Mouse (Mus musculus) liver, embryonic 13.5 days (tissue): ENCODE measurements around the gene Crisp1. TPM values are rescaled to one million over a fixed set of nuclear protein-coding genes. Genes with fewer than 3 reads are reported as not detected.

Experiments used
- ATAC-seq: fragments of 200-750 bp; cut with Nextera tagmentation; 2 replicates; pipeline ENCODE4 v1.8.0; 2017; ENCODE audit warnings: low read depth, mild to moderate bottlenecking, moderate number of reproducible peaks, moderate library complexity
- DNase-seq: peaks from one replicate; pipeline ENCODE4 v3.0.0; 2022
- H3K27ac ChIP-seq: fragments of 300-500 bp; sonication (generic); 2 replicates; pipeline ENCODE4 v1.5.1; 2015; ENCODE audit warnings: moderate library complexity, mild to moderate bottlenecking, inconsistent platforms
- H3K27me3 ChIP-seq: fragments of 300-500 bp; sonication (generic); 2 replicates; pipeline ENCODE4 v1.6.1; 2015; ENCODE audit warnings: mild to moderate bottlenecking, inconsistent platforms
- H3K36me3 ChIP-seq: fragments of 300-500 bp; sonication (generic); 2 replicates; pipeline ENCODE4 v1.6.1; 2015; ENCODE audit warnings: mild to moderate bottlenecking, inconsistent platforms
- H3K4me1 ChIP-seq: fragments of 300-500 bp; sonication (generic); replicated peaks from 2 replicates; pipeline ENCODE4 v1.6.1; 2015; ENCODE audit warnings: inconsistent platforms
- H3K4me2 ChIP-seq: fragments of 300-500 bp; sonication (generic); 2 replicates; pipeline ENCODE4 v1.6.1; 2015; ENCODE audit warnings: inconsistent platforms, mild to moderate bottlenecking, moderate library complexity
- H3K4me3 ChIP-seq: fragments of 300-500 bp; sonication (generic); replicated peaks from 2 replicates; pipeline ENCODE4 v1.5.1; 2015; ENCODE audit warnings: mild to moderate bottlenecking, inconsistent platforms
- H3K9ac ChIP-seq: fragments of 300-500 bp; sonication (generic); 2 replicates; pipeline ENCODE4 v1.6.1; 2015; ENCODE audit warnings: mild to moderate bottlenecking, inconsistent platforms
- H3K9me3 ChIP-seq: fragments of 300-500 bp; sonication (generic); replicated peaks from 2 replicates; pipeline ENCODE4 v1.6.1; 2016; ENCODE audit warnings: inconsistent platforms
- WGBS: fragments of 180-500 bp; shearing (Covaris S2); methylation state at CpG from one replicate; pipeline ENCODE4 v1.1.7; 2015; ENCODE audit not compliant: insufficient replicate concordance; 5-methylcytosine and 5-hydroxymethylcytosine counted together
- polyA plus RNA-seq: library from polyadenylated mRNA; unstranded; fragments of >200 nt; fragmentation: Nextera tagmentation; extraction: Ambion mirVana; gene quantifications from 2 replicates; pipeline ENCODE4 v1.2.1, GENCODE M21; 2015

Crisp1 gene
- not detected in 2 replicates for polyA plus RNA-seq

GRCm38 (mm10) chr17:40319062-40319461, at the start of gene Crisp1:
TSS of gene Crisp1 (minus strand) at chr17:40319207.
- Histone ChIP-seq H3K27me3 (no peaks in the 10 kb centered on the region), H3K4me3 (no peak within 1 kb of the TSS), H3K9ac (no peak within 1 kb of the TSS), H3K9me3 (no peaks in the 10 kb centered on the region), H3K36me3 (no peaks in the 10 kb centered on the region), H3K4me2 (no peak within 1 kb of the TSS), H3K4me1 (no peaks in the 10 kb centered on the region), H3K27ac (no peak within 1 kb of the TSS)
- 23% methylated on average over 2 of the region's 2 CpGs for WGBS
- DNase-seq (no peak), ATAC-seq (no peak)

- Histone ChIP-seq H3K27ac (no peak overlapping the region), H3K36me3 (no peaks in the 10 kb centered on the region), H3K9me3 (no peaks in the 10 kb centered on the region), H3K9ac (no peak overlapping the region), H3K27me3 (no peaks in the 10 kb centered on the region), H3K4me1 (no peaks in the 10 kb centered on the region), H3K4me3 (no peak overlapping the region), H3K4me2 (no peak overlapping the region)
- no peak for DNase-seq
- 46% methylated on average over 3 of the region's 3 CpGs for WGBS
- ATAC-seq, result no peak
Measured at GRCm38 (mm10) chr17:40342497-40343009, 23.5 kb upstream of the Crisp1 start.

GRCm38 (mm10) chr17:40285435-40285834, 33.6 kb downstream of the Crisp1 start:
- no peak overlapping the region for H3K9ac ChIP-seq
- no peak overlapping the region for H3K27ac ChIP-seq
- ATAC-seq (no peak), DNase-seq (no peak)
- H3K27me3 ChIP-seq, result no peaks in the 10 kb centered on the region
- H3K4me3 ChIP-seq, result no peak overlapping the region
- no peak overlapping the region for H3K4me2 ChIP-seq
- H3K9me3 ChIP-seq, result no peaks in the 10 kb centered on the region
- WGBS, result 52% methylated on average over 2 of the region's 2 CpGs
- no peaks in the 10 kb centered on the region for H3K36me3 ChIP-seq
- H3K4me1 ChIP-seq, result no peaks in the 10 kb centered on the region

- DNase-seq (no peak), ATAC-seq (no peak)
- WGBS, result 54% methylated on average over 1 of the region's 1 CpGs
- Histone ChIP-seq H3K4me2 (no peak overlapping the region), H3K9me3 (no peaks in the 10 kb centered on the region), H3K4me1 (no peaks in the 10 kb centered on the region), H3K36me3 (no peaks in the 10 kb centered on the region), H3K4me3 (no peak overlapping the region), H3K27me3 (no peaks in the 10 kb centered on the region), H3K27ac (no peak overlapping the region), H3K9ac (no peak overlapping the region)
Measured at GRCm38 (mm10) chr17:40275519-40275918, 43.5 kb downstream of the Crisp1 start.

- ATAC-seq (no peak), DNase-seq (no peak)
- WGBS, result 50% methylated on average over 1 of the region's 1 CpGs
- no peak overlapping the region for H3K4me3 ChIP-seq
- no peaks in the 10 kb centered on the region for H3K27me3 ChIP-seq
- H3K9ac ChIP-seq, result no peak overlapping the region
- H3K9me3 ChIP-seq, result no peaks in the 10 kb centered on the region
- H3K36me3 ChIP-seq, result no peaks in the 10 kb centered on the region
- H3K27ac ChIP-seq, result no peak overlapping the region
- H3K4me2 ChIP-seq, result no peak overlapping the region
- no peaks in the 10 kb centered on the region for H3K4me1 ChIP-seq
Measured at GRCm38 (mm10) chr17:40274906-40275470, 44.0 kb downstream of the Crisp1 start.

- H3K9ac ChIP-seq, result no peak overlapping the region
- no peaks in the 10 kb centered on the region for H3K9me3 ChIP-seq
- H3K27ac ChIP-seq, result no peak overlapping the region
- no peaks in the 10 kb centered on the region for H3K36me3 ChIP-seq
- ATAC-seq, result no peak
- DNase-seq, result no peak
- no peaks in the 10 kb centered on the region for H3K27me3 ChIP-seq
- H3K4me3 ChIP-seq, result no peak overlapping the region
- no peaks in the 10 kb centered on the region for H3K4me1 ChIP-seq
- no peak overlapping the region for H3K4me2 ChIP-seq
- 16% methylated on average over 1 of the region's 1 CpGs for WGBS
Measured at GRCm38 (mm10) chr17:40252487-40252886, 66.5 kb downstream of the Crisp1 start.

Other genes with a start within 250 kb of the Crisp1 start
- gene AC192777.2, start 223.8 kb downstream of the Crisp1 start, polyA plus RNA-seq, result not detected in 2 replicates
- gene Pgk2, start 110.6 kb downstream of the Crisp1 start, polyA plus RNA-seq, result not detected in 2 replicates
- not detected in 2 replicates for gene Crisp3, start 76.9 kb downstream of the Crisp1 start, polyA plus RNA-seq
- not detected in 2 replicates for gene Esp8, start 200.8 kb upstream of the Crisp1 start, polyA plus RNA-seq
- gene Esp6, start 242.3 kb upstream of the Crisp1 start, polyA plus RNA-seq, result not detected in 2 replicates